Mouse (Mus musculus) stomach, postnatal 0 days (tissue): Measurements from ENCODE around the gene Rfx7.

ENCODE experiments used
- CTCF ChIP-seq: IDR thresholded peaks from 2 replicates; pipeline ENCODE4 v1.5.1; 2016; ENCODE audit warnings: antibody characterized with exemption, low read depth, mild to moderate bottlenecking, moderate library complexity
- EP300 ChIP-seq: optimal IDR thresholded peaks from 2 replicates; pipeline ENCODE3; 2016; ENCODE audit warnings: antibody characterized with exemption

DNA sequence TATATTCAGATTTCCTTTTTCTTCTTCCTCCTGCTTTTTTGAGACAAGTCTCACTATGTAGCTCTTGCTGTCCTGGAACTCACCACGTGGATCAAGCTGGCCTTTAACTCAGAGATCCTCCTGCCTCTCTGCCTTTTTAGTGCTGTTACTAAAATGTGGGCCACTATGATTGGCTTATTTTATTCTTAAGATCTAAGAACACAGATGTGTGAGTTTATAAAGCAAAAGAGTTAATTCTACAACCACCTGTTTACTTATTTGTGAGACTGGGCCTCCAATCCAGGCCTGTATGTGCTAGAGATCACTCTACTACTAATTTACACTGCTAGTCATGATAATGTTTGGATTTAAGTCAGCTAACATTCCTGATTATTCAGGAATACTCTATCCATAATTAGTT lies 128.9 kb downstream of the Rfx7 start:
- TF ChIP-seq EP300 = no peak
- no peak for TF ChIP-seq CTCF
